Mouse (Mus musculus) urinary bladder, adult 18-20 months (tissue): ENCODE measurements around the gene Rgl2.
"Not testable (repeated sequence)": the region's sequence is repeated elsewhere in the genome, so short reads cannot be mapped to it uniquely, and the experiment has no call there.

Source experiments
- DNase-seq, 2 experiments: peaks; one replicate each; pipeline ENCODE4 v3.0.0; 2022; ENCODE audit warnings: low spot score in 2 of 2, mixed read lengths in 2 of 2

Rgl2 gene

GRCm38 (mm10) chr17:33929371-33930279 lies at the start of gene Rgl2:
Gene Rgl2 (plus strand): TSS chr17:33929543.
- peak; percentile 83 to 95 for DNase-seq

GRCm38 (mm10) chr17:33884320-33884719 lies 45.0 kb upstream of the Rgl2 start:
- DNase-seq, result not testable (repeated sequence)

- not testable (repeated sequence) for DNase-seq
Measured at GRCm38 (mm10) chr17:33887802-33888201, 41.5 kb upstream of the Rgl2 start.

DNA sequence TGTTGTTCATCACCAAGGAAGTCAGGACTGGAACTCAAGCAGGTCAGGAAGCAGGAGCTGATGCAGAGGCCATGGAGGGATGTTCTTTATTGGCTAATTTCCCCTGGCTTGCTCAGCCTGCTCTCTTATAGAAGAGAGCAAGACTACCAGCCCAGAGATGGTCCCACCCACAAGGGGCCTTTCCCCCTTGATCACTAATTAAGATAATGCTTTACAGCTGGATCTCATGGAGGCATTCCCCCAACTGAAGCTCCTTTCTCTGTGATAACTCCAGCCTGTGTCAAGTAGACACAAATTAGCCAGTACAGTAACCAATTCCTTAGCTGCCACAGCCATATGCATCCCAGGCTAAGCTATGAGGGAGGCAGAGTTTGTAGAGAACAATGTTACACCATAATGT lies 41.1 kb upstream of the Rgl2 start:
- DNase-seq, result not testable (repeated sequence)

DNA sequence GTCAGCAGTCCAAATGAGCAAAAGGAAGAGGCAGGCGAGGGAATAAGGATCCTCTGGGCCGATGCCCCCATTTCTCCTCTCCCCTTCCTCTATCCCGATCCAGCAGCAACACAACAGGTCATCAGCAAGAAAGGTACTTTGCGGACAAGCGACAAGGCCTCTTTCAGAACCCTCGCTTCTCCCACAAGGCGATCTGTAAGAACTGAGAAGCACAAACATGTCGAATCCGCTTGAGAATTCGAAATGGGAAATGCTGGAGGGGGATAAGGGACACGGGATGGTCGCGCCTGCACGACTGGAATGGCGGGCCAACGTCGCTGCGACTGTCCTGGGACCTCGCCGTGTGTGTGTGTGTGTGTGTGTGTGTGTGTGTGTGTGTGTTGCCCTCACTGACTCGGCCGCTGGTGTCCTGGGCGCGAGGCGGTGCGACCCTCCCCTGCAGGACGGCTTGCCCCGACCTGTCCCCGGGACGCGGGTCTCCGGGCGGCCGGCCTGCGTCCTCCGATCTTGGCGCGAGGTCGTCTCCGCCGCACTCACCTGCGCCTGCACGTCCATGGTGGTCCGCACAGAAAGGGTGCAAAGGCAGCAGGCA lies 39.3 kb upstream of the Rgl2 start:
- DNase-seq, result not testable (repeated sequence)

GRCm38 (mm10) chr17:33890533-33891059 lies 38.7 kb upstream of the Rgl2 start, which contains the start of gene Kifc1:
Gene Kifc1 (minus strand): TSS chr17:33890661.
- peak; percentile 91 to 99 for DNase-seq

- no peak for DNase-seq
Measured at GRCm38 (mm10) chr17:33891357-33891756, 38.0 kb upstream of the Rgl2 start.

- not testable (repeated sequence) for DNase-seq
Measured at GRCm38 (mm10) chr17:33891892-33892291, 37.5 kb upstream of the Rgl2 start.

- no peak for DNase-seq
Measured at GRCm38 (mm10) chr17:33892429-33892828, 36.9 kb upstream of the Rgl2 start.

DNA sequence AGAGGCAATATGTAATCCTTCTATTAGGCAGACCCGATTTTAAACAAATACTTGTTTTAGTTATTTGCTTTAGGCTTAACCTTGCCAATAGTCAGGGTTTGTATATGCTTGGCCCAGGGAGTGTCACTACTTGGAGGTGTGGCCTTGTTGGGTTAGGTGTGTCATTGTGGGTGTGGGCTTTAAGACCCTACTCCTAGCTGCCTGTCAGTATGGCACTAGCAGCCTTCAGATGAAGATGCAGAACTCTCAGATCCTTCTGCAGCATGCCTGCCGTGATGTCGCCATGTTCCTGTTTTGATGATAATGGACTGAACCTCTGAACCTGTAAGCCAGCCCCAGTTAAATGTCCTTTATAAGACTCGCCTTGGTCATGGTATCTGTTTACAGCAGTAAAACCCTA lies 36.3 kb upstream of the Rgl2 start:
- not testable (repeated sequence) for DNase-seq

DNA sequence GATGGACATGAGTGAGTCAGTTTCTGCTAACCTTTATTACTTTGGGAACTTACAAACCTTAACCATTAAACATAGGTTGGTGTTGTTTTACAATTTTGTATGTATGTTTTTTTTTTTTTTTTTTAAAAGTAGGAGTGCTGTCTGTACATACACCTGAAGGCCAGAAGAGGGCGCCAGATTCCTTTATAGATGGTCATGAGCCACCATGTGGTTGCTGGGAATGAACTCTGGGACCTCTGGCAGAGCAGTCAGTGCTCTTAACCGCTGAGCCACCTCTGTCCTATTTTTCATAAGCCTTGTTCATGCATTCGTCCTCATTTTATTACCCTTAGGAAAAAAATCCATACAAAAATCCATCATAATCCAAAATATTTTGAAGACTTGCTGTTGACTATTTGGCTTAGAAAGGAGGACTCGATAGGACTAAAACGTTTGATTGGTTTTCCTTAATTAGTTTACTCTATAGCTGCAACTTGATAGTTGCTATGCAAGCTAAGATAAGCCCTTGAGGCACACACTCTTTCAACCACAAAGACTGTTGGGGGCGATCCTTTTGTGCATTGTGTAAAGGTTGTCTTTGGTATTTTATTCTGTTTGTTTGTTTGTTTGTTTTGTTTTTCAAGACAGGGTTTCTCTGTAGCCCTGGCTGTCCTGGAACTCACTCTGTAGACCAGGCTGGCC lies 32.1 kb upstream of the Rgl2 start:
- no peak for DNase-seq

- not testable (repeated sequence) for DNase-seq
Measured at GRCm38 (mm10) chr17:33898193-33898592, 31.1 kb upstream of the Rgl2 start.

DNA sequence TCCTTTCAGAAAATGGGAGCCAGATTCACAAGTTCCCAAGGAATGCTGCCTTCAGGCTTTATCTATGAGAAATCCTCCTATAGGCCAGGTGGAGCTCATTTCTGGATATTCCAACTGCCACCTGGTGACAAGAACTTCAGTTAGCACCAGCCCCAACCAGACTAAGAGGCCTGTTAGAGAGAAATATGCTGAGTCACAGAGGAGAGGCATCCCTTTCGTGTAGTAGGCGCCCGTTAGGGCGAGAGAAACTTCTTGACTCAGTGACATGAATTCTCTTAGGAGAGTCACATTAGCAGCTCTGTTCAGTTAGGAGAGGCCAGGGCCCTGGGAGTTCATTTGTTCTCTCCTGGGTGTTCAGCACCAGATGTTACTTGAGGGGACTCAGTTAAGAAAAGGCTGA lies 29.7 kb upstream of the Rgl2 start:
- no peak for DNase-seq

DNA sequence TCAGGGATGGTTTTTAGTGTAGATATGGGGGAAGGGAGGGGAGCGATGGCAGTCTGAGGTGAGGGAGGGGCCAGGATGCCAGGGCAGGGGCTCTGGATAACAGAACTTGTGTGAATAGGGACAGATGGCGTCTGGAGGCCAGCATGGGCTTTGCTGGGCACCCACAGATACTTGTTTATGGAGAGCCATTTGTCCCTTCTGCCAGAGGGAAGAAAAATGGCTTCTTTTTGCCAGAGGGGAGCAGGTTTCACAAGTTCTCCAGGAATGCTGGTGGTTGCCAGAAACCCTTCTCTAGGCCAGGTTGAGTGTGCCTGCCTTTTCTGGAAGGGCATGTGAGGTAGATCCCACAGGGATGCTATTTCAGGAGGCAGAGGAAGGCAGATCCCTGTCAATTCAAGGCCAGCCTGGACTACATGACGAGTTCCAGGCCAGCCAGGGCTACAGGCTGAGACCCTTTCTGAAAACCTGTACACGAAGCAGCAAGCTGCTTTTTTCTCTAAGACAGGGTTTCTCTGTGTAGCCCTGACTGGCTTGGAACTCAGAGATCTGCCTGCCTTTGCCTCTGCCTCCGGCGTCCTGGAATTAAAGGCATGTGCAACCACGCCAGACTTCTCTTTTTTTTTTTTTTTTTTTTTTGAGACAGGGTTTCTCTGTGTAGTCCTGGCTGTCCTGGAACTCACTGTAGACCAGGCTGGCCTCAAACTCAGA lies 28.9 kb upstream of the Rgl2 start:
- no peak for DNase-seq

- no peak for DNase-seq
Measured at GRCm38 (mm10) chr17:33900989-33901314, 28.4 kb upstream of the Rgl2 start.

DNA sequence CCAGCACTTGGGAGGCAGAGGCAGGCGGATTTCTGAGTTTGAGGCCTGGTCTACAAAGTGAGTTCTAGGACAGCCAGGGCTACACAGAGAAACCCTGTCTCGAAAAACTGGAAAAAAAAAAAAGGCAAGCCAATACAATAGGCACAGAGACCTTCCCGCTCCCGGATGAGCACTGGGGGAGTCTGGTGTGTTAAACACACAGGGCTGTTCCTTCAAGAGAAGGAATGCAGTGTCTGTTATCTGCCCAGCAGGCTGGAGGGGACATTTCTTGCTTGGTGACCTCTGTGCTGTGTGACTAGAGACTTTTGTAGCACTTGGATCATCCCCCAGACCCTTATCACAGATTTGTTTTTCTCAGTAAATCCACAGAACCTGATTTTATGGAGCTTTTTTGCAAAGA lies 27.7 kb upstream of the Rgl2 start:
- DNase-seq, result no peak

DNA sequence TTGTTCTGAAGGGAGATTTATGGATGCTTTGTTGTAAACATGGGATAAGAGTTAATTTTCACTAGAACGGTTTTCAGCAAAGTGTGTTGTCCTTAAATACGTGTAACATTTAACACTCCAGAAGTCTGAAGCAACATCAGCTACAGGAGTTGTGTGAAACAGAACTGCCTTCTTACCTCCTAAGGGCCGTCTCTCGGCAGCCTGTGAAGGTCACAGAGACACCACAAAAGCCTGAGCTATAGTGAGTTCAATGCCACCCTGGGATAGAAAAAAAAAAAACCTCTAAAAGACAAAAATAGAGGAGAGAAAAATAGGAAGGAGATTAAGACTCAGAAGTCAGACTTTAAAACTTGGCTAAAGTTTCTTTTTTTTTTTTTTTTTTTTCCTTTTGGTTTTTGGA lies 27.3 kb upstream of the Rgl2 start:
- no peak for DNase-seq

GRCm38 (mm10) chr17:33902491-33902890 lies 26.9 kb upstream of the Rgl2 start:
- DNase-seq, result no peak

DNA sequence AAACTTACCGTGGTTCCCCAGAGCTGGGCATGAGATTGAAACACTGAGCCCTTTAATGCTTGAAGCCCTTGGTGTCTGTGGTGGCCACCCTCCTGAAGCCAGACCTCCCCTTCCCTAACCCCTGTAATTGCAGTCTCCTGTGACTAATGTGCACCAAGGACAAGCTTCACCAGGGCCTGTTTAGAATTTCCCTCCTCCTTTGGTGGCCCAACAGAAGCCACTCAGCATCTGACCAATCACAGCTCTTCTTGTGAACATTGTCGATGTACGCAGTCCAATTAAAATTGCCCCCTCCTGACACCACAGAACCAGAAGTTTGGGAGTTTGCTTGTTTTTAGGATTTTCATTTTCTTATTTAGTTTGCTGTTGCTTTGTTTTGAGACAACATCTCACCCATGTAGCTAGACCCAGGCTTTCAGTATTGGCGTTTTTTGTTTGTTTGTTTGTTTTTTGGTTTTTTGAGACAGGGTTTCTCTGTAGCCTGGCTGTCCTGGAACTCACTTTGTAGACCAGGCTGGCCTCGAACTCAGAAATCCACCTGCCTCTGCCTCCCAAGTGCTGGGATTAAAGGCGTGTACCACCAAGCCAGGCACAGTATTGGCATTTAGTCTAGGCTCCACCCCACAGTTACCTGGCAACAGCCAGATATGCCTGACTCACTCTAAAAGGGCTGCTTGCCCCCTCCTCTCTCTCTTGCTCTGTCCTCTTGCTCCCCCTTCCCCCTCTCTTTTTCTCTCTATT lies 25.3 kb upstream of the Rgl2 start:
- DNase-seq, result not testable (repeated sequence)

DNA sequence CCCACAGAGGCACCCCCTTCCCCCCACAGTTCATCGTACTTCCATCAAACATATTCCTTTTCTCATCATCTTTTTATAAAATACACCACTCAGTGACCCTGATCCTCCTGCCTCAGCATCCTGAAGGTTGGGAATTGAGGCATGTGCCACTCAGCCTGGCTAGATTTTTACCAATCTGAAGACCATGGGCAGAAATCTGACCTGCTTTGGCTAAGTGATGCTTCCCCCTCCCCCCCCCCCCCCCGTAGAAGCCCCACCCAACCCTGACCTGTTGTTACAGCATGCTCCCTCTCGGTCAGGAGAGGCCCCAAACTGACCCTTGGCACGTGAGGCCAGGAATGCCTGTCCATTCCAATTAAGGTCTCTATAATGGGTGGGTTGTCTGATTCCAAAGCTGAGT lies 24.5 kb upstream of the Rgl2 start, which contains the start of gene Platr17:
Gene Platr17, plus strand, starts transcription at position 301 of the 400 bp plus-strand sequence.
- not testable (repeated sequence) for DNase-seq
